Mouse (Mus musculus) E14TG2a.4 (cell line): Measurements from ENCODE around the gene Cdh23.
A peak's percentile ranks its signal among the peaks of the same experiment; 100 is the strongest.

ENCODE experiments used
- H3K27me3 ChIP-seq: 2 replicates; pipeline ENCODE4 v1.6.1; 2014; ENCODE audit warnings: low read length, control low read depth; ENCODE audit not compliant: insufficient read depth
- H3K36me3 ChIP-seq: 2 replicates; pipeline ENCODE4 v1.6.1; 2014; ENCODE audit warnings: low read length, control low read depth; ENCODE audit not compliant: insufficient read depth
- H3K4me1 ChIP-seq: replicated peaks from 2 replicates; pipeline ENCODE4 v1.6.1; 2014; ENCODE audit warnings: low read depth, low read length, control low read depth
- H3K4me3 ChIP-seq: replicated peaks from 2 replicates; pipeline ENCODE4 v1.5.1; 2014; ENCODE audit warnings: mild to moderate bottlenecking, low read length
- H3K9me3 ChIP-seq: 2 replicates; pipeline ENCODE4 v1.6.1; 2014; ENCODE audit warnings: low read length, control low read depth
- CTCF ChIP-seq: conservative IDR thresholded peaks from 2 replicates; pipeline ENCODE4 v1.5.1; 2014; ENCODE audit warnings: low read length
- NANOG ChIP-seq: IDR thresholded peaks from 2 replicates; pipeline ENCODE4 v1.6.1; 2014; ENCODE audit warnings: borderline replicate concordance, low read length, mixed read lengths
- POU5F1 ChIP-seq: IDR thresholded peaks from 2 replicates; pipeline ENCODE4 v1.6.1; 2014; ENCODE audit warnings: low read length, borderline replicate concordance

Gene Cdh23

GRCm38 (mm10) chr10:60621470-60622170 is 74.7 kb downstream of the Cdh23 start:
- TF ChIP-seq CTCF (peak; percentile 64), POU5F1 (no peak)
- no peaks in the 10 kb centered on the region for H3K9me3 ChIP-seq
- peaks cover 16% of the 10 kb centered on the region; the same call in 1 of the 2 replicates for H3K27me3 ChIP-seq
- no peak overlapping the region for H3K4me3 ChIP-seq
- H3K36me3 ChIP-seq, result no peaks in the 10 kb centered on the region
- H3K4me1 ChIP-seq, result peaks cover 7% of the 10 kb centered on the region; the same call in 1 of the 2 replicates

GRCm38 (mm10) chr10:60615898-60616297 is 80.4 kb downstream of the Cdh23 start:
- Histone ChIP-seq H3K36me3 (no peaks in the 10 kb centered on the region), H3K4me3 (no peak overlapping the region), H3K4me1 (no peaks in the 10 kb centered on the region), H3K9me3 (no peaks in the 10 kb centered on the region), H3K27me3 (peaks cover 16% of the 10 kb centered on the region; the same call in 1 of the 2 replicates)
- TF ChIP-seq POU5F1 (no peak), CTCF (no peak; the same call in 1 of the 2 replicates), NANOG (no peak)

GRCm38 (mm10) chr10:60612893-60613292 is 83.4 kb downstream of the Cdh23 start:
- no peaks in the 10 kb centered on the region for H3K9me3 ChIP-seq
- H3K4me1 ChIP-seq, result peaks cover 10% of the 10 kb centered on the region
- no peaks in the 10 kb centered on the region for H3K36me3 ChIP-seq
- H3K4me3 ChIP-seq, result no peak overlapping the region
- peaks cover 2% of the 10 kb centered on the region for H3K27me3 ChIP-seq
- no peak for TF ChIP-seq POU5F1
- peak; percentile 84 for TF ChIP-seq CTCF
- TF ChIP-seq NANOG, result no peak

GRCm38 (mm10) chr10:60607166-60607565 is 89.1 kb downstream of the Cdh23 start:
- TF ChIP-seq CTCF, result no peak
- peak; percentile 76; the same call in 1 of the 2 replicates for TF ChIP-seq NANOG
- no peak for TF ChIP-seq POU5F1
- H3K9me3 ChIP-seq, result no peaks in the 10 kb centered on the region
- no peak overlapping the region; the same call in 1 of the 2 replicates for H3K4me3 ChIP-seq
- peaks cover 19% of the 10 kb centered on the region for H3K27me3 ChIP-seq
- no peaks in the 10 kb centered on the region for H3K36me3 ChIP-seq
- H3K4me1 ChIP-seq, result peaks cover 50% of the 10 kb centered on the region

- Histone ChIP-seq H3K4me3 (no peak overlapping the region), H3K27me3 (peaks cover 19% of the 10 kb centered on the region), H3K9me3 (no peaks in the 10 kb centered on the region), H3K4me1 (peaks cover 50% of the 10 kb centered on the region), H3K36me3 (no peaks in the 10 kb centered on the region)
- TF ChIP-seq POU5F1 (no peak), NANOG (no peak), CTCF (no peak)
These were observed 89.6 kb downstream of the Cdh23 start for GRCm38 (mm10) chr10:60606661-60607060.

GRCm38 (mm10) chr10:60602235-60602634 is 94.1 kb downstream of the Cdh23 start:
- Histone ChIP-seq H3K36me3 (no peaks in the 10 kb centered on the region), H3K4me3 (no peak overlapping the region), H3K4me1 (peaks cover 35% of the 10 kb centered on the region), H3K9me3 (no peaks in the 10 kb centered on the region), H3K27me3 (peaks cover 41% of the 10 kb centered on the region)
- TF ChIP-seq POU5F1, result no peak
- TF ChIP-seq NANOG, result no peak
- no peak for TF ChIP-seq CTCF

- Histone ChIP-seq H3K4me1 (peaks cover 17% of the 10 kb centered on the region), H3K9me3 (no peaks in the 10 kb centered on the region), H3K27me3 (peaks cover 48% of the 10 kb centered on the region), H3K36me3 (no peaks in the 10 kb centered on the region), H3K4me3 (no peak overlapping the region)
- no peak for TF ChIP-seq POU5F1
- no peak for TF ChIP-seq CTCF
- no peak for TF ChIP-seq NANOG
These were observed 101.1 kb downstream of the Cdh23 start for GRCm38 (mm10) chr10:60595166-60595565.

- no peak overlapping the region for H3K4me3 ChIP-seq
- H3K4me1 ChIP-seq, result peaks cover 17% of the 10 kb centered on the region
- H3K27me3 ChIP-seq, result peaks cover 49% of the 10 kb centered on the region
- no peaks in the 10 kb centered on the region for H3K9me3 ChIP-seq
- H3K36me3 ChIP-seq, result no peaks in the 10 kb centered on the region
- no peak for TF ChIP-seq NANOG
- no peak for TF ChIP-seq POU5F1
- no peak for TF ChIP-seq CTCF
These were observed 103.3 kb downstream of the Cdh23 start for GRCm38 (mm10) chr10:60592881-60593575.

- TF ChIP-seq CTCF (no peak), POU5F1 (no peak), NANOG (no peak)
- Histone ChIP-seq H3K36me3 (no peaks in the 10 kb centered on the region), H3K4me3 (no peak overlapping the region), H3K9me3 (no peaks in the 10 kb centered on the region), H3K27me3 (peaks cover 46% of the 10 kb centered on the region), H3K4me1 (peaks cover 8% of the 10 kb centered on the region)
These were observed 105.0 kb downstream of the Cdh23 start for GRCm38 (mm10) chr10:60591281-60591680.
